Mouse (Mus musculus): ENCODE data around the gene Mybpc3. TPM values are rescaled to one million over a fixed set of nuclear protein-coding genes. Genes with fewer than 3 reads are reported as not detected.
A peak's percentile ranks its signal among the peaks of the same experiment; 100 is the strongest.

The Mybpc3 gene
- total RNA-seq, 2 experiments from 2014 or later, result 0.38 to 0.55 TPM

- DNase-seq (ENCODE audit: low spot score in 2 of 2), result no peak
Measured at GRCm38 (mm10) chr2:91162952-91163351, 45.0 kb downstream of the Mybpc3 start.

- DNase-seq (ENCODE audit: low spot score in 2 of 2), result no peak
Measured at GRCm38 (mm10) chr2:91163532-91163931, 45.6 kb downstream of the Mybpc3 start.

GRCm38 (mm10) chr2:91164991-91165390, 47.0 kb downstream of the Mybpc3 start:
- DNase-seq (ENCODE audit: low spot score in 2 of 2), result no peak

- DNase-seq (ENCODE audit: low spot score in 2 of 2), result no peak
Measured at GRCm38 (mm10) chr2:91167629-91168028, 49.7 kb downstream of the Mybpc3 start.

GRCm38 (mm10) chr2:91169587-91170322, 51.8 kb downstream of the Mybpc3 start:
- DNase-seq (ENCODE audit: low spot score in 2 of 2), result no peak

GRCm38 (mm10) chr2:91175490-91175889, 57.5 kb downstream of the Mybpc3 start:
- DNase-seq (ENCODE audit: low spot score in 2 of 2), result no peak

- DNase-seq (ENCODE audit: low spot score in 2 of 2), result no peak
Measured at GRCm38 (mm10) chr2:91176234-91176633, 58.3 kb downstream of the Mybpc3 start.

GRCm38 (mm10) chr2:91179825-91180224, 61.9 kb downstream of the Mybpc3 start:
- no peak for DNase-seq (ENCODE audit: low spot score in 2 of 2)

- no peak for DNase-seq (ENCODE audit: low spot score in 2 of 2)
Measured at GRCm38 (mm10) chr2:91180706-91181105, 62.8 kb downstream of the Mybpc3 start.

GRCm38 (mm10) chr2:91182016-91182404, 64.1 kb downstream of the Mybpc3 start:
- DNase-seq (ENCODE audit: low spot score in 2 of 2), result no peak

GRCm38 (mm10) chr2:91182405-91183147, 64.6 kb downstream of the Mybpc3 start:
- DNase-seq (ENCODE audit: low spot score in 2 of 2), result peak; percentile 83 to 91

GRCm38 (mm10) chr2:91183148-91183513, 65.2 kb downstream of the Mybpc3 start:
- peak; percentile 94 to 96 for DNase-seq (ENCODE audit: low spot score in 2 of 2)

GRCm38 (mm10) chr2:91183711-91184405, 65.9 kb downstream of the Mybpc3 start, which contains the start of gene Madd:
Gene Madd, minus strand, starts transcription at chr2:91183837.
- no peak for DNase-seq (ENCODE audit: low spot score in 2 of 2)

Other genes with a start within 250 kb of the Mybpc3 start
- 100 to 1,000 TPM; 157 to 186 TPM for gene C1qtnf4, start 232.3 kb upstream of the Mybpc3 start, total RNA-seq (2021)
- gene Kbtbd4, start 213.4 kb upstream of the Mybpc3 start, total RNA-seq (2021), result 10 to 100 TPM; 30.9 to 34.9 TPM
- gene Ndufs3, start 213.3 kb upstream of the Mybpc3 start, total RNA-seq (2021), result 100 to 1,000 TPM; 224 to 227 TPM
- gene Celf1, start 177.8 kb upstream of the Mybpc3 start, total RNA-seq (2021), result 100 to 1,000 TPM; 109 to 116 TPM
- gene Rapsn, start 82.5 kb upstream of the Mybpc3 start, total RNA-seq (2021), result under 1 TPM in 1 of 2 experiments, not detected in 1; 0.57 TPM
- 100 to 1,000 TPM; 190 to 221 TPM for gene Psmc3, start 64.1 kb upstream of the Mybpc3 start, total RNA-seq (2021)
- gene Slc39a13, start 47.7 kb upstream of the Mybpc3 start, total RNA-seq (2021), result 10 to 100 TPM; 26.4 to 28.9 TPM
- 1 to 10 TPM; 4.5 to 6.0 TPM for gene Spi1, start 35.8 kb upstream of the Mybpc3 start, total RNA-seq (2021)
- 100 to 1,000 TPM; 170 to 180 TPM for gene Madd, start 65.7 kb downstream of the Mybpc3 start, total RNA-seq (2021)
- gene Nr1h3, start 84.7 kb downstream of the Mybpc3 start, total RNA-seq (2021), result 1 to 10 TPM; 2.3 to 3.7 TPM
- gene Acp2, start 84.7 kb downstream of the Mybpc3 start, total RNA-seq (2021), result 10 to 100 TPM; 47.3 to 55.0 TPM
- gene Ddb2, start 118.8 kb downstream of the Mybpc3 start, total RNA-seq (2021), result 1 to 10 TPM; 8.9 to 9.4 TPM
- 10 to 100 TPM; 24.2 to 33.2 TPM for gene Pacsin3, start 137.8 kb downstream of the Mybpc3 start, total RNA-seq (2021)
- 10 to 100 TPM; 56.3 to 62.4 TPM for gene Arfgap2, start 146.8 kb downstream of the Mybpc3 start, total RNA-seq (2021)